Mouse (Mus musculus) heart, adult 11 months (tissue): ENCODE results near the gene Asf1a.

ENCODE experiments used
- DNase-seq: peaks from one replicate; pipeline ENCODE4 v3.0.0; 2022

Asf1a gene

GRCm38 (mm10) chr10:53596677-53597120, at the start of gene Asf1a:
Asf1a (plus strand) TSS chr10:53596757.
- DNase-seq = peak; percentile 100

DNA sequence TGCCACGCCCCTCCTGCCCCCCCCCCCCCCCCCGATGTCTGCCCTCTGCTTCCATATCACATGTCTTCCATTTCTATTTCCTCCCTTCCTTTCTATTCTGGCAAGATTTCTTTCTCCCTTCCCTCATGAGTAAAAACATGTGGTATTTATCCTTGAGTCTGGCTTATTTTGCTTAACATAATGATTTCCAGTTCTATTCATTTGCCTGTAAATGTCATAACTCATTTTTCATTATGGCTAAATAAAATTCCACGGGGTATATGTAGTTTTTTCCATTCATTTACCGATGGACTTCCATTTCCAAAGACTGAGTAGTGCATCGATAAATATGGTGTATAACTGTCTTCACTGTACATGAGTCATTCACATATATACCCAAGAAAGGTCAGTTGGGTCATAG, 34.6 kb upstream of the Asf1a start:
- DNase-seq = no peak

GRCm38 (mm10) chr10:53565538-53565937, 31.0 kb upstream of the Asf1a start:
- DNase-seq = no peak

DNA sequence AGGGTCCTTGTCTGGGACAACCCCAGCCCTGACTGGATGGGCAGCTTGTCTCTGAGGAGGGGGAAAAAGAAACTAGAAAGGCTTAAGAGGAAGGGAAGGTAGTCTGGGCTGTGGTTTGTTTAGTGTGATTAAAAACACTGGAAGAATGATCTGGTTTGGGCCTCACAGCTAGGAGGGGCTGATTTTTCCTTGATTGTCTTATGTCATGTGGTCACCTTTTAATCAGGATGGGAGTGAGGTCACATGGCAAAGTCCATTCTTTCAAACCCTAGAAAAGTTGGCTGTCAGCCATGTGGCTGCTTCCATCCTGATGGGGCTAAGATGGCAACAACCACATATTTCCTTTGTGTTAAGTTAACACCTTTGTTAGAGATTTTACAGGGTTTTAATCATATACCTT, 28.0 kb upstream of the Asf1a start:
- DNase-seq = no peak

DNA sequence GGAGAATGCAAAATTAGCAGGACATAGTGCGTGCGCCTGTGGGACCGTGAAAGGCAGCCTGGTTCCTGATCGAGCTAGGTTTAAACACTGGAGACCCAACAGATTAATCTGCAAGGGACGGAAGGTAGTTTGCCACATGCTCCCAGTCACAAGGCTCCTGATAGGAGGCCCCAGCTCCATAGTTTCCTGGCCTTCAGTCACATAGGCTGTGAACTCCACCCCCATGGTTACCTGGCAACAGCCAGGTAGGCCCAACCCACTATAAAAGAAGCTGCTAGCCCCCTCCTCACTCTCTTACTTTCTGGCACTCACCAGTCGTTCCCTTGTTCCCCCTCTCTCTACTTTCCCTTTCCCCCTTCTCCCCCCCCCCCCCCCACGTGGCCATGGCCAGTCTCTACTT, 16.4 kb upstream of the Asf1a start:
- DNase-seq = peak; percentile 91

DNA sequence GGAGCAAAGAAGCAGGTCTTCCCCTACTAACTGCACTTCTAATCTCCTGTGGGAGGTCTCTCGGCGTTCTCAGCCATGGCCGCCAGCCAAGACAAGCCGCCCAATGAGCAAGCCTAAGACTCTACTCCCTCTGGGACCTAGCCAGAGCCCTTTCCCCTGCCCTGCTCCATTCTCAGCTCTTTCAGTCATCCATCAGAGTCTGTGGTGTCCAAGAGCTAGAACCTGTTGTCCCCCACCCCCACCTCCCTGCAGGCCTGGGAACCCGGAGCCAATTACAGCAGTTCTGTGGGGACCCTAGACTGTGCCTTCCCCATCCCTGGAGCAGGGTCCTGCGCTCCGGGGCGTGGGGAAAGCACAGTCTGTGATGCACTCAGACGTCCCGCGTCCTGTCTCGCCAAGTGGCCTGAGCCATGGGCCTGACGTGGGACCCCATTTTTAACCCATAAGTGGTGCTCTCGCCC, 15.9 kb upstream of the Asf1a start:
- DNase-seq = peak; percentile 98

DNA sequence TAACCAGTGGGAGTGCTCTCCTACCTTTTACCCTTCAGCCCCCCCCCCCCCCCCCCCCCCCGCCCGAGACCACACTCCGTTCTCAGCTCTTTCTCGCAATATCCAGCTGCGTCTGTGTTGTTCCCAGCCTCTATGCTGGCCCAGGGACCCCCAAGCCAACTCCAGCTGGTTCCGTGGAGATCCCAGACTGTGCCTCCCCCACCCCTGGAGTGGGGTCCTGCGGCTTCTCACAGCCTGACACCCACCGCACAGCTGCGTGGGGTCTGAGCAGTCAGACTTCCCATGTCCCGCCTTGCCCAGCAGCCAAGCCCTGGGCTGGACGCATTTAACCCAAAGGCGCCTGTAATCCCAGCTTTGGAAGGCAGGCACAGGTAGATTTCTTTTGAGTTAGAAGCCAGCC, 15.5 kb upstream of the Asf1a start:
- DNase-seq = peak; percentile 87

GRCm38 (mm10) chr10:53585777-53586176, 10.8 kb upstream of the Asf1a start:
- no peak for DNase-seq

- DNase-seq = peak; percentile 43
These were observed 547 bp upstream of the Asf1a start for GRCm38 (mm10) chr10:53595744-53596676.

- DNase-seq = peak; percentile 93
These were observed 744 bp downstream of the Asf1a start for GRCm38 (mm10) chr10:53597121-53597881.

GRCm38 (mm10) chr10:53598821-53599220, 2.3 kb downstream of the Asf1a start:
- DNase-seq = no peak

DNA sequence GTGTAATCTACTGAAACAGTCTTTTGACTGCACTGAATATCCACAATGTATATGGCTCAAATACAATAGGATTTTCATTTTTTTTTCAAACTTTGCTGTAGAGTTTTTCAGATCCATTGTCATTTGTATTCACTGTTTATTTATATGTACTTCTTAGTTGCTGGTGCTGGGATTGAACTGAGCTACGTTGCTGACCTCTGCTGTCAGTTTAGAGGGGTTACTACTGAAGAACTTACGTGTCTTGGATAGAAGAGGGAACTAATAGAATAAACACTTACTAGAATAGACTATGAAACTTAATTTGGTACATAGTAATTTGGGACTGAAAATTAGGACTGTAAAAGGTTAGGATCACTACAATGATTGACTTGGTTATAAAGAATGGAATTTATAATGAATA, 8.8 kb downstream of the Asf1a start:
- no peak for DNase-seq

DNA sequence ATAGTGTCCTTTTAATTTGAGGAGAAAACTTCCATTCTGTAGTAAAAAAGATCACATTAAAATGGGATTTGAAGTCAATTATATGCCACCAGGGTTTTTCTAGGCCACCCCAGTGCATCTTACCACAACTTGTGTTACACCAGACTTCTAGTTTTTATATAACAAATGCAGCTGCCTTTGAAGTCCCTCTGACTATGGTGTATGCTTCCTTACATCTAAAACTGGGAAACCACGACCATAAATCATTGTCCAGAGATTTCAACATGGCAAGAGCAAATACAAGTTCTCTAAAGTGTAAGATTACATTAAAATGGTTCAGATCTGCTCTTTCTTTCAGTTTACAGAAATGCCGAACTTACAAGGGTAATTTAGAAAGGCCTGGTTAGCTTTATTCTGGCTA, 11.7 kb downstream of the Asf1a start:
- no peak for DNase-seq

- no peak for DNase-seq
These were observed 15.6 kb downstream of the Asf1a start for GRCm38 (mm10) chr10:53612172-53612571.

- no peak for DNase-seq
These were observed 17.4 kb downstream of the Asf1a start for GRCm38 (mm10) chr10:53613955-53614354.

- DNase-seq = peak; percentile 91
These were observed 19.5 kb downstream of the Asf1a start for GRCm38 (mm10) chr10:53615850-53616616.

- DNase-seq = peak; percentile 99
These were observed 32.8 kb downstream of the Asf1a start for GRCm38 (mm10) chr10:53629247-53629917.

GRCm38 (mm10) chr10:53629918-53630250, 33.3 kb downstream of the Asf1a start:
- DNase-seq = peak; percentile 100

GRCm38 (mm10) chr10:53630339-53630738, 33.8 kb downstream of the Asf1a start, which contains the start of gene Mcm9:
Mcm9 (minus strand) TSS chr10:53630439.
- DNase-seq = peak; percentile 85

- DNase-seq = peak; percentile 72
These were observed 37.6 kb downstream of the Asf1a start for GRCm38 (mm10) chr10:53634160-53634559.

DNA sequence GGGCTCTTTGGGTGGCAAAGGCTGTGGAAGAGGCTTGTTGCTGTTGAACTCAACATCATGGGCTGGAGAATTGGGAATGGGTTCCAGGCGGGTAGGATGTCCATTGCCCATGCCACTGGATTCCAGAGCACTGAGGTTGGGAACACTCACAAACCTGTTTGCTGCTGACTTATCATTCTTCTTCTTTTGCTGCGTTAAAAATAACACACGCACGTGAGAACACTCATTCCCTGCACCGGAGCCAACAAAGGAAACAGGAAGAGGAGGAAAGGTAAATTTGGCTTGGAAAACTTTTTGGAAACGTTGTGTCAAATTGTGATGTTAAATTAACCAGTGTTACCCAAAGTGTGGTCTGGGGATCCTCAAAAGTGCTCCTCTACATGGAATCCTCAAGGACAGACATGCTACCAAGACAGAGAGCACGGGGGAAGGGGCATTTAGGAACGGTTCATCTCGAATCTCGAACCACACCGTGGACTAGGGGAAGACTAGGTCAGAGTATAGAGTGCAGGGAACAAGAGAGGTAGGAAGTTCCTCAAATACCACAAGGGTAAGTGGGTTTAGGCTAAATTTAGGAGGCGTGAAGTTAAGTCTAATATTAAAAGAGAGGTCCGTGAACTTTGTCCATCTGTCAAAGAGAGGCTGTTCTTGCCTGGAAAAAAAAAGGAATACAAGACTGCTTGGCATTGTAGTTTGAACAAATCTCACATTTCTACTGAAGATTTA, 38.9 kb downstream of the Asf1a start:
- peak; percentile 74 for DNase-seq

DNA sequence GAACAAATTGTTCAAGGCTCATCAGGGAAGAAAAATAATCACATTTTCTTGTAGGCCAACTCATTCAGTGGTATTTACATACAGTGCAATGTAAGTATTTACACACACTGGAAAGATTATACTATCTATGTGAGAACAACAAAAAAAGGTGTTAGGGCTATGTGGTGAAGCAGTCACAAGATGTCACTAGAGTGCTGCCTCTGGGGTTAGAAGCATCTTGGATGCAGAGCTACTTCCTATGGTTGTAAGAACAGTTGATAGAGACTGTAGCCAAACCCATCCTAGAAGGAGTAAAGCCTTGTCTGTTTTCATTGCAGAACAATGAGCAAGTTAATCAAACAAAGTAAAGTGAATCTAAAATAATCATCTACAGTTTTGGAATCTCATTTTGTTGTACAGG, 45.0 kb downstream of the Asf1a start:
- no peak for DNase-seq
